Mouse (Mus musculus): Measurements from ENCODE around the gene Vangl1. TPM values are rescaled to one million over a fixed set of nuclear protein-coding genes. Genes with fewer than 3 reads are reported as not detected.
A peak's percentile ranks its signal among the peaks of the same experiment; 100 is the strongest.
"Not testable (repeated sequence)": the region's sequence is repeated elsewhere in the genome, so short reads cannot be mapped to it uniquely, and the experiment has no call there.

Vangl1 gene
- polyA plus RNA-seq, 1 experiment from 2014 or later: 8.2 TPM

GRCm38 (mm10) chr3:102167555-102168210 is 36.8 kb downstream of the Vangl1 start:
- Histone ChIP-seq H3K27me3 (ENCODE audit: control insufficient read depth, insufficient read depth, low read length) (no peaks in the 10 kb centered on the region), H3K4me3 (ENCODE audit: low read depth, low read length) (no peak overlapping the region), H3K27ac (ENCODE audit: low read depth, low read length) (no peak overlapping the region), H3K36me3 (ENCODE audit: control insufficient read depth, insufficient read depth, low read length) (no peaks in the 10 kb centered on the region), H3K9me3 (ENCODE audit: control insufficient read depth, low read length) (no peaks in the 10 kb centered on the region), H3K4me1 (ENCODE audit: control insufficient read depth, insufficient read depth, low read length) (peaks cover 5% of the 10 kb centered on the region), H3K9ac (replicated peaks; ENCODE audit: low read depth, low read length) (0 out of 2 replicates have a peak overlapping the region, but pooled peaks have one; percentile 16), H3K4me2 (ENCODE audit: low read depth, low read length) (no peak overlapping the region; the same call in 1 of the 2 replicates)
- WGBS: 9% methylated on average over 10 of the region's 10 CpGs
- no peak for ATAC-seq (ENCODE audit: low read depth)

DNA sequence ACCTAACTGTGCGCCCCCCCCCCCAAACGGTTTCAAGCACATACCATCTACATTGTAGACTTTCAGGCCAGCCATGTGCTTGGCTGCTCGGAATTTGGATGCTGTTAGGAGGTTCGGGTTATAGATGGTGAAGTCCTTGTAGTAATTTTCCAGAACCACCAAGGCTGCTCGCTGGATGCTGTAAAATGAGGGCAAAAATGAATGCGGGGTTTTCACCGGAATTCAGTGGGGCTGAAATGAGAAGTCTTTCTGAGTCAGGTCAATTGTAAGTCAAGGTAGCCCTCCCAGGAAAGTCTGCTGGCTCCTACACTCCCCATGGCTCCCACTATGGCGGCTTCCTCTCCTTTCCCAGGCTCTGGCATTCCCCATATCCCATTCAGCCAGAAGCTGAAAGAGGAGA is 37.7 kb downstream of the Vangl1 start:
- Histone ChIP-seq H3K9ac (replicated peaks; ENCODE audit: low read depth, low read length) (no peak overlapping the region), H3K27me3 (ENCODE audit: control insufficient read depth, insufficient read depth, low read length) (no peaks in the 10 kb centered on the region), H3K36me3 (ENCODE audit: control insufficient read depth, insufficient read depth, low read length) (no peaks in the 10 kb centered on the region), H3K4me2 (ENCODE audit: low read depth, low read length) (no peak overlapping the region), H3K4me1 (ENCODE audit: control insufficient read depth, insufficient read depth, low read length) (peaks cover 5% of the 10 kb centered on the region), H3K27ac (ENCODE audit: low read depth, low read length) (no peak overlapping the region), H3K4me3 (ENCODE audit: low read depth, low read length) (no peak overlapping the region), H3K9me3 (ENCODE audit: control insufficient read depth, low read length) (no peaks in the 10 kb centered on the region)
- 85% methylated on average over 8 of the region's 8 CpGs for WGBS
- no peak for ATAC-seq (ENCODE audit: low read depth)

- no peak overlapping the region for H3K9ac ChIP-seq (replicated peaks; ENCODE audit: low read depth, low read length)
- ATAC-seq (ENCODE audit: low read depth): no peak
- 78% methylated on average over 4 of the region's 4 CpGs for WGBS
Observed at GRCm38 (mm10) chr3:102166287-102166620, 38.2 kb downstream of the Vangl1 start.

DNA sequence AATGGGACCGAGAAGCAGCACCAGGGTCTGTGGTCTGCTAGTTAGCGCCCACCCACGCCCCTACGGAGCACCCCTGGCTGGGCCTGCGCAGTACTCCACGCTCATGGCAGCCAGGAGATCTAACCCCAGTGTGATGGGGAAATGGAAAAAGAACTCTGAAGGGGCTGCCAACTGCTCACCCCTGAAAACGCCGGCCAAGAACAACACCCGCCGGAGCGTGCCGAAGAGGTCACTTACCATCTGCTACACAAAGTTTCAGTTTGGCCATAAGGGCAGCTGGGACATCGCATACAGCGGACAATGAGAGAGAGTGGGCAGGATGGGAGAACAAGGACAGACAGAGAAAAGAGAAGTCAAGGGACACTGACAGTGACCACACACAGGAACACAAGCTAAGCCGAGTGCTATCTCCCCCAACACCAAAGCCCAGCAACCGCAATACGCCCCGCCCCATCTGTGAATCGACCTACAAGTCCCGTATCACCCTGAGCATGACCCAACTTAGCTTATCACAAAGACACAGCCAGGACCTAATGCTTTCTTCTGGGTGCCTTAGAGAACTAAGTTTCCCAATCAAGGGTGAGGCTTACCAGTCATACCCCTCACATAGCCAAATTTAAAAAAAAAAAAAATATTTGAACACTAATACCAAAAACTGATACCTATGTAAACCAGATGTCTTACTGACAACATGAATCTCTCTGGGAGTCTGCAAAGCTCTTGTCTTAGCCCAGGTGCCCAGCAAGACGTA is 38.8 kb downstream of the Vangl1 start:
- H3K4me2 ChIP-seq (ENCODE audit: low read depth, low read length): no peak overlapping the region
- WGBS: 80% methylated on average over 21 of the region's 21 CpGs
- no peaks in the 10 kb centered on the region for H3K36me3 ChIP-seq (ENCODE audit: control insufficient read depth, insufficient read depth, low read length)

More at GRCm38 (mm10) chr3:102166287-102166620, 38.2 kb downstream of the Vangl1 start:
- H3K27me3 ChIP-seq (ENCODE audit: control insufficient read depth, insufficient read depth, low read length): no peaks in the 10 kb centered on the region
- H3K4me3 ChIP-seq (ENCODE audit: low read depth, low read length): no peak overlapping the region
- H3K27ac ChIP-seq (ENCODE audit: low read depth, low read length): no peak overlapping the region
- H3K9me3 ChIP-seq (ENCODE audit: control insufficient read depth, low read length): no peaks in the 10 kb centered on the region
- no peak overlapping the region for H3K4me2 ChIP-seq (ENCODE audit: low read depth, low read length)
- H3K36me3 ChIP-seq (ENCODE audit: control insufficient read depth, insufficient read depth, low read length): no peaks in the 10 kb centered on the region
- H3K4me1 ChIP-seq (ENCODE audit: control insufficient read depth, insufficient read depth, low read length): peaks cover 5% of the 10 kb centered on the region

DNA sequence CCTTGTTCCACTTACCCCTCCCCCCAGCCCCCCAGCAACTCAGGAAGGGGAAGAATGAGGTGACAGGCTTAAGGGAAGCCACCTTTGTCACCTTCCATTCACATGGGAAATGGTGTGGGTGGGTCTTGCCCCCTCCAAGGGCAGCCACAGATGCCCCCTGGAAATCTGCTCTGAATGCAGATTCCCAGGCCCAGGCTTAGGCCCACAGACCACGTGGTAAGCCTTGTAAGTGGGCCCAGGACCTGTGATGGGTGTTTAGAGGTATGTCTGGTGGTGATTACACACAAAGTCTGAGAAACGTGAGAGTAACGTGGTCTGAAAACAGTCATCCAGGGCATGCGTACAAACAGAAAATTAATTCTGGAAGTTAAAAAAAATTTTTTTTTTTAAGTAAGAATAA is 39.6 kb downstream of the Vangl1 start:
- Histone ChIP-seq H3K27me3 (ENCODE audit: control insufficient read depth, insufficient read depth, low read length) (no peaks in the 10 kb centered on the region), H3K4me2 (ENCODE audit: low read depth, low read length) (no peak overlapping the region), H3K27ac (ENCODE audit: low read depth, low read length) (no peak overlapping the region), H3K4me1 (ENCODE audit: control insufficient read depth, insufficient read depth, low read length) (peaks cover 5% of the 10 kb centered on the region), H3K9ac (replicated peaks; ENCODE audit: low read depth, low read length) (no peak overlapping the region), H3K9me3 (ENCODE audit: control insufficient read depth, low read length) (no peaks in the 10 kb centered on the region), H3K36me3 (ENCODE audit: control insufficient read depth, insufficient read depth, low read length) (no peaks in the 10 kb centered on the region), H3K4me3 (ENCODE audit: low read depth, low read length) (no peak overlapping the region)
- ATAC-seq (ENCODE audit: low read depth): no peak
- WGBS: 68% methylated on average over 4 of the region's 4 CpGs

More for the DNA sequence above, 38.8 kb downstream of the Vangl1 start:
- H3K9me3 ChIP-seq (ENCODE audit: control insufficient read depth, low read length): no peaks in the 10 kb centered on the region
- no peak overlapping the region for H3K4me3 ChIP-seq (ENCODE audit: low read depth, low read length)
- no peak overlapping the region for H3K9ac ChIP-seq (replicated peaks; ENCODE audit: low read depth, low read length)
- H3K4me1 ChIP-seq (ENCODE audit: control insufficient read depth, insufficient read depth, low read length): peaks cover 5% of the 10 kb centered on the region
- H3K27me3 ChIP-seq (ENCODE audit: control insufficient read depth, insufficient read depth, low read length): no peaks in the 10 kb centered on the region
- no peak overlapping the region for H3K27ac ChIP-seq (ENCODE audit: low read depth, low read length)
- ATAC-seq (ENCODE audit: low read depth): no peak

DNA sequence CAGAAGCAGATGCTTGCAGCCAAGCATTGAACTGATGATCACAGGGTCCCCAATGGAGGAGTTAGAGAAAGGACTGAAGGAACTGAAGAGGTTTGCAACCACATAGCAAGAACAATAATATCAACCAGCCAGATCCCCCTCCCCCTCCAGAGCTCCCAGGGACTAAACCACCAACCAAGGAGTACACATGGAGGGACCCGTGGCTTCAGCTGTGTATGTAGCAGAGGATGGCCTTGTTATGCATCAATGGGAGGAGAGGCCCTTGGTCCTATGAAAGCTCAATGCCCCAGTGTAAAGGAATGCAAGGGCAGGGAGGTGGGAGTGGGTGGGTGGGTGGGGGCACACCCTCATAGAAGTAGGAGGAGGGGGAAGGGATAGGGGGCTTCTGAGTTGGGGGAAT is 40.6 kb downstream of the Vangl1 start:
- not testable (repeated sequence) for H3K36me3 ChIP-seq (ENCODE audit: control insufficient read depth, insufficient read depth, low read length); H3K4me1 ChIP-seq (ENCODE audit: control insufficient read depth, insufficient read depth, low read length); ATAC-seq (ENCODE audit: low read depth); H3K4me2 ChIP-seq (ENCODE audit: low read depth, low read length); H3K4me3 ChIP-seq (ENCODE audit: low read depth, low read length); H3K9me3 ChIP-seq (ENCODE audit: control insufficient read depth, low read length); H3K27ac ChIP-seq (ENCODE audit: low read depth, low read length); H3K9ac ChIP-seq (replicated peaks; ENCODE audit: low read depth, low read length); H3K27me3 ChIP-seq (ENCODE audit: control insufficient read depth, insufficient read depth, low read length)
- 85% methylated on average over 1 of the region's 1 CpGs for WGBS

DNA sequence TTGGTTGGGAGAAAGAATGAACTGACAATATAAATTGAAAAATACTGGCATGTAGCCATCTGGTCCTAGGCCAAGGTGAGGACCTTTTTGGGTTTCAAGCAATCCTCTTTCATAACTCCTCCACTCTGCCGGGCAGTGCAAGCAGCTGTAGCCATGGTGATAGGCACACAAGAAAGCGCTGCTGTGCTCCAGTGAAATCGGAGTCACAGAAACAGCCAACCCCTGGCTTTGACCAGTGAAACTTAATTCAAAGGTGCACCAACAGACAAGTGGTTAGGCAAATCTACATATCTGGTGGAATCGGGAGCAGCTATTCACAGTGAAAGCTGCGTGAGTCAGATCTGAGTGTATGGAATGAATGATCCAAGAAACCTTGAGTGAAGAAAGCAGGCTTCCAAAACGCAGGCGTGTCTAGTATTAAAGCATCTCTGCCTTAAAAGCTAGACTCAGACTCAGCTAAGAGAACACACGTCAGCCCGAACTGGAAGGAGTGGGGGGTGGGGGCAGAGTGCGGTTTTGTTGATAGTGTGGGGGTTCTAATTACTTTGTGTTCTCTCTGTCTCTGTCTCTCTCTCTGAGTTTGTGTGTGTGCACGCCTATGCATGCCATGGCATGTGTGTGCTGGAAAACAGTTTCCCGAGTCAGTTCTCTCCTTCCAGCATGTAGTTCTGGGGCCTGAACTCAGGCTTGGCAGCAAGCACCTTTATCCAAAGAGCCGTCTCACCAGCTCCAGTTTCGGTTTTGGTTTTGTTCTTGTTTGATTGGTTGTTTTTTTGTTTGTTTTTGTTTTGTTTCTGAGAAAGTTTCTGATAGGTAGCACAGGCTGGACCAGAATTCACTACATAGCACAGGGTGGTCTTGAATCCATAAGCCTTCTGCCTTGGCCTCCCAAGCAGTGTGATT is 44.8 kb downstream of the Vangl1 start:
- H3K4me1 ChIP-seq (ENCODE audit: control insufficient read depth, insufficient read depth, low read length): no peaks in the 10 kb centered on the region
- no peak overlapping the region for H3K4me2 ChIP-seq (ENCODE audit: low read depth, low read length)
- no peak overlapping the region for H3K4me3 ChIP-seq (ENCODE audit: low read depth, low read length)
- no peak overlapping the region for H3K9ac ChIP-seq (replicated peaks; ENCODE audit: low read depth, low read length)
- no peaks in the 10 kb centered on the region for H3K9me3 ChIP-seq (ENCODE audit: control insufficient read depth, low read length)
- peak; percentile 72; the same call in 1 of the 2 replicates for ATAC-seq (ENCODE audit: low read depth)
- WGBS: 76% methylated on average over 14 of the region's 14 CpGs
- H3K36me3 ChIP-seq (ENCODE audit: control insufficient read depth, insufficient read depth, low read length): no peaks in the 10 kb centered on the region
- no peak overlapping the region for H3K27ac ChIP-seq (ENCODE audit: low read depth, low read length)
- H3K27me3 ChIP-seq (ENCODE audit: control insufficient read depth, insufficient read depth, low read length): no peaks in the 10 kb centered on the region

DNA sequence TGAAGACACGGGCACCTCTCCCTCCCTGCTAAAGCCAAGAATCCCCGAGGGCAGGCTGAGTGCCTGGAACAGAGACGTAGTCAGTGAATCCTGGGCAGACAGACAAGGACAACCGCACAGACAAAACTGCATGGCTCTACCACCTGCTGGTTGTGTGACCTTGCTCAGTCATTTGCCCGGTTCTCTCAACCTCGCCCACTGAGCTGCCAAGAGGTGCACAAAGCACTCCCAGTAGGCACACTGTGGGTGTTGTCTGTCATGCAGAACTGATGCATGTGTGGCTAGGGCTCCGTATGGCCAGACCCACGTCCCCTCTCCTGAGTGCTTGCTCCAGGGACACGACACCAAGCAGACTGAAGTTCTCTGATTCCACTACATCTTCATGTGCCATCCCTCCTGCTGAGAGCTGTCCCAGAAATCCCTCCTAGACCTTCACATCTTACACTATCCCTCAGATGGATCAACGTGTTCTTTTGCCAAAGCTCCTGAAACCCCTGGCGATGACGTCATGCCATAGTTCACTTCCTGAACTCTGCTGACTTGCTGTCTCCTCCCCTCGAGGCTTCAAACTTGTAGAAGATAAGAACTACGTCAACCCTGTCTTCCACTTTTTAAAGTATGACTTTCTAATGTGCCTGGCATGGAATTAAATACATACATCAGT is 45.6 kb downstream of the Vangl1 start:
- ATAC-seq (ENCODE audit: low read depth): no peak
- Histone ChIP-seq H3K4me2 (ENCODE audit: low read depth, low read length) (no peak overlapping the region), H3K27ac (ENCODE audit: low read depth, low read length) (no peak overlapping the region), H3K27me3 (ENCODE audit: control insufficient read depth, insufficient read depth, low read length) (no peaks in the 10 kb centered on the region), H3K9ac (replicated peaks; ENCODE audit: low read depth, low read length) (no peak overlapping the region), H3K36me3 (ENCODE audit: control insufficient read depth, insufficient read depth, low read length) (no peaks in the 10 kb centered on the region), H3K9me3 (ENCODE audit: control insufficient read depth, low read length) (no peaks in the 10 kb centered on the region), H3K4me3 (ENCODE audit: low read depth, low read length) (no peak overlapping the region), H3K4me1 (ENCODE audit: control insufficient read depth, insufficient read depth, low read length) (no peaks in the 10 kb centered on the region)
- WGBS: 80% methylated on average over 14 of the region's 14 CpGs
